Mouse (Mus musculus): ENCODE results near the gene Slc35b4.

DNA sequence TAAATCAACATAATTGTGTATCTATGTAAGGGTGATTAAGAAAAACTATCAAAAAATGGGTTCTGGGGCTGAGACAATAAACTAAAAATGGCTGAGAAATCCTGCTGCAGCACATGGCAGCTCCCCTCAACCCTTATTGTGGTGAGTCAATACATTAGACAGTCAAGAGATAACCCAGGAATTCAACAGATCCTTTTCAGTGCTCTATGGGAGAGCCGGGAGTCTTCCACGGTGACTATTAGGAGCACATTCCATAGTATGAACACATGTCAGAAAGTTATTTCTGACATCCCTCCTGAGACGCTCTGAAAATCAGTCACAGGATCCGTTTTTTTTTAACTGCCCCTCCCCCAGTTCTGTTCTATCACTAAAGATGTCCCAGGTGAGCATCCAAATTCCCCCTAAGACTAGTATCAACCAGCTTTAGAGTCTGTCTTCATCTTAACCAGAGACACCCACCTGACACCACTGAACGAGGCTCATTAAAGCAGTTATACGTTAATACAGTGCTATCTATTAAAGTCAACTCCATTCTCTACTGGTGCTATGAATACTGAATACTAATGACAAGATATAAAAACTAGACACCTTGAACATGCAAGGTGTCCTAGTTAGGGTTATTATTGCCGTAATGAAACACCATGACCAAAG is 5.9 kb downstream of the Slc35b4 start:
- TF ChIP-seq POLR2A (IDR thresholded peaks at IDR 0.05; ENCODE audit: extremely low read depth, insufficient read depth, low read length) (no peak), CTCF (IDR thresholded peaks at IDR 0.05; ENCODE audit: extremely low read depth, insufficient read depth, low read length) (no peak)
